Mouse (Mus musculus) telencephalon, adult 2 months (tissue): ENCODE measurements around the gene Dner.

Experiments used
- DNase-seq: peaks from one replicate; pipeline ENCODE4 v3.0.0-alpha.2; 2011; ENCODE audit warnings: low read depth, low spot score

The Dner gene

GRCm38 (mm10) chr1:84402154-84402553 is 293.9 kb downstream of the Dner start:
- no peak for DNase-seq

GRCm38 (mm10) chr1:84399671-84400070 is 296.4 kb downstream of the Dner start:
- no peak for DNase-seq

GRCm38 (mm10) chr1:84399118-84399517 is 296.9 kb downstream of the Dner start:
- DNase-seq, result no peak

- peak; percentile 36 for DNase-seq
These were observed 299.2 kb downstream of the Dner start for GRCm38 (mm10) chr1:84396787-84397186.

- DNase-seq, result no peak
These were observed 300.1 kb downstream of the Dner start for GRCm38 (mm10) chr1:84395928-84396327.

- no peak for DNase-seq
These were observed 305.1 kb downstream of the Dner start for GRCm38 (mm10) chr1:84390961-84391360.

- no peak for DNase-seq
These were observed 308.4 kb downstream of the Dner start for GRCm38 (mm10) chr1:84387616-84388015.

GRCm38 (mm10) chr1:84386481-84387146 is 309.4 kb downstream of the Dner start:
- DNase-seq, result peak; percentile 73

- DNase-seq, result no peak
These were observed 313.3 kb downstream of the Dner start for GRCm38 (mm10) chr1:84382709-84383108.

- DNase-seq, result no peak
These were observed 314.0 kb downstream of the Dner start for GRCm38 (mm10) chr1:84382064-84382463.

GRCm38 (mm10) chr1:84380895-84381294 is 315.1 kb downstream of the Dner start:
- DNase-seq, result no peak

- no peak for DNase-seq
These were observed 328.3 kb downstream of the Dner start for GRCm38 (mm10) chr1:84367733-84368132.

- DNase-seq, result no peak
These were observed 329.5 kb downstream of the Dner start for GRCm38 (mm10) chr1:84366553-84366952.

- no peak for DNase-seq
These were observed 332.1 kb downstream of the Dner start, which contains the start of gene Pid1 for GRCm38 (mm10) chr1:84363967-84364366. Gene Pid1, minus strand, starts transcription at chr1:84364180.

GRCm38 (mm10) chr1:84362709-84363617 is 333.1 kb downstream of the Dner start:
- no peak for DNase-seq

GRCm38 (mm10) chr1:84362209-84362608 is 333.8 kb downstream of the Dner start:
- no peak for DNase-seq

- DNase-seq, result no peak
These were observed 334.6 kb downstream of the Dner start for GRCm38 (mm10) chr1:84361389-84361788.

GRCm38 (mm10) chr1:84359611-84360500 is 336.2 kb downstream of the Dner start:
- DNase-seq, result no peak

GRCm38 (mm10) chr1:84357216-84357615 is 338.8 kb downstream of the Dner start:
- no peak for DNase-seq

- DNase-seq, result no peak
These were observed 345.8 kb downstream of the Dner start for GRCm38 (mm10) chr1:84350262-84350661.

GRCm38 (mm10) chr1:84347796-84348476 is 348.1 kb downstream of the Dner start:
- no peak for DNase-seq
